Mouse (Mus musculus): ENCODE data around the gene Rapgef2.

DNA sequence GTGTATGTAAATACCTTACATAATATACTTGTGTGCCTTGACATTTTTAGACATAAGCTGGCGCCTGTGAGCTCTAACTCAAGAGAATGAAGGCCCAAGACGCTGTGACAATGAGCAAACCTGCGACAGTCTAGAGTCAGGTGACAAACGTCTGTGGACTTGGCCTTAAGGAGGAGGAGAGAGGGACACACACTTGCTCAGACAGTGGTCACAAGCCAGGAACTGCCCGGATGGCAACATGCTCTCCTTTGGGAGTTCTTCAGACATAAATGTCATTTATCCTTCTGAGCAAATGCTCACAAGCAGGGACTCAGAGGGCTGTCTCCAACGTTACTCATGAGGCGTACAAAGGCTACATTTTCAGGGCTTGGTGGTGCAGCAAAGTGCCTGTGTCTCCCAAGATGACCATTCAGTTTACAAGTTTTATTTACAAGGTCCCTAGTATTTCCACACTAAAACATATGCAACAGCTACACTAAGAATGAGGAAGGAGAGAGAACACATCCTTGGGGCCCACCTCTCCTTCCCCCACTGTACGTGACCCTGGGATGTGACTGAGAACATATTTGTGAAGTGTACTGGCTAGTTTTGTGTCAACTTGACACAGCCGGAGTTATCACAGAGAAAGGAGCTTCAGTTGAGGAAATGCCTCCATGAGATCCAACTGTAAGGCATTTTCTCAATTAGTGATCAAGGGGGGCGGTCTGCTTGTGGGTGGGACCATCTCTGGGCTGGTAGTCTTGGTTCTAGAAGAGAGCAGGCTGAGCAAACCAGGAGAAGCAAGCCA is 67.0 kb downstream of the Rapgef2 start:
- TF ChIP-seq CTCF (IDR thresholded peaks at IDR 0.05; ENCODE audit: low read depth) (no peak), EP300 (optimal IDR thresholded peaks at IDR 0.05) (no peak)

Data from stomach, postnatal 0 days (tissue).